Mouse (Mus musculus) bone marrow, adult 2 months (tissue): ENCODE data around the gene Cntnap2.

Source experiments
- CTCF ChIP-seq: fragments of 200-500 bp; IDR thresholded peaks from 2 replicates; pipeline ENCODE4 v1.5.1; 2011; ENCODE audit warnings: low read length, control low read depth; ENCODE audit not compliant: control insufficient read depth, insufficient read depth
- POLR2A ChIP-seq: fragments of 200-500 bp; IDR thresholded peaks from 2 replicates; pipeline ENCODE4 v1.6.1; 2011; ENCODE audit warnings: low read depth, mild to moderate bottlenecking, control low read depth, low read length, borderline replicate concordance; ENCODE audit not compliant: control insufficient read depth

DNA sequence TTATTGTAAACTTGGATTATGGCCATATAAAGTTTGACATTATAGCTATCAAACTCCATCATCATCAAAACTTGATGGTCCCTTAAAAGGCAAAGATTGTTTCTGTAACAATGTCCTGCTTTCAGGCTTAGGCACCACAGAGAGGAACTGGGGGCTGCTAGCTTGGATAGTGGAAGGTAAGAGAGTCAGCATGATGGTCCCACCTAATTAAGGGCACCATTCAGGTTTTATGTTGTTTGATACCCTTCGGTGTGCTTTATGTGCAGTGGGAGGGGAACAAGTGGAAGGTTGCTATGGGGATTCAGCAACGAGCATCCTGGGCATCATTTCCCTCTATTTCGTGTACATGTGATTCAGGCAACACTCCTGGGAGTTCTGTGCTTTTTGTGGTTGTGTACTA, 1797.5 kb downstream of the Cntnap2 start:
- no peak for TF ChIP-seq POLR2A
- TF ChIP-seq CTCF, result no peak
